Mouse (Mus musculus): ENCODE results near the gene Fam219a. TPM values are rescaled to one million over a fixed set of nuclear protein-coding genes. Genes with fewer than 3 reads are reported as not detected.
A peak's percentile ranks its signal among the peaks of the same experiment; 100 is the strongest.

Fam219a gene
- polyA plus RNA-seq, 1 experiment from 2014 or later, result 1.5 TPM

GRCm38 (mm10) chr4:41505131-41505551 is 64.2 kb downstream of the Fam219a start:
- H3K27ac ChIP-seq (ENCODE audit: low read length), result no peak overlapping the region
- H3K9ac ChIP-seq (ENCODE audit: low read length), result no peak overlapping the region
- H3K4me2 ChIP-seq (ENCODE audit: low read depth, low read length), result no peak overlapping the region
- ATAC-seq (replicated peaks; ENCODE audit: extremely low read depth, insufficient read depth, low FRiP score), result no peak
- H3K4me3 ChIP-seq (ENCODE audit: low read length), result no peak overlapping the region
- peaks cover 8% of the 10 kb centered on the region; the same call in 1 of the 2 replicates for H3K4me1 ChIP-seq (ENCODE audit: control insufficient read depth, insufficient read depth, low read length)
- 53% methylated on average over 11 of the region's 11 CpGs for WGBS
- H3K36me3 ChIP-seq (ENCODE audit: control insufficient read depth, insufficient read depth), result no peaks in the 10 kb centered on the region
- peaks cover 25% of the 10 kb centered on the region for H3K27me3 ChIP-seq (ENCODE audit: control insufficient read depth, insufficient read depth, low read length)
- no peaks in the 10 kb centered on the region for H3K9me3 ChIP-seq (replicated peaks; ENCODE audit: control insufficient read depth, low read length)

DNA sequence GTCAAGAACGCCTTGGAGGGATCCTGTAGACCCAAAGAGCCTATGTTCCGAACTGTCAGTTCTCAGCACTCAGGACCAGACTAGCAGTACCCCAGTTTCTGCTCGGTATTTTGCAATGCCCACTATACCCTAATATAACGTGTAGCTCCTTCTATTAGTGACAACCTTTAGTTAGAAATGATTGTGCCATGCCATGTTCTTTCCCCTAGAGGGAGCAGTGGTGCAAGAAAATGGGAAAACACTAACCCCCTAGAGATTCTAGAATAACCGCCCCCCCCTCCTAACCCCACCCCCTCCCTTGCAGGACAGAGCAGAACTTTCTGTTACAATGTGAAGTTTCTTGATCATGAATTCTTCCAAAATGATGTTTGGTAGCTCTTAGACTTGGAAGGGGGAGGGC is 65.0 kb downstream of the Fam219a start:
- no peaks in the 10 kb centered on the region for H3K36me3 ChIP-seq (ENCODE audit: control insufficient read depth, insufficient read depth)
- no peak for ATAC-seq (replicated peaks; ENCODE audit: extremely low read depth, insufficient read depth, low FRiP score)
- H3K27ac ChIP-seq (ENCODE audit: low read length), result no peak overlapping the region
- H3K4me3 ChIP-seq (ENCODE audit: low read length), result no peak overlapping the region
- H3K4me2 ChIP-seq (ENCODE audit: low read depth, low read length), result no peak overlapping the region
- H3K9me3 ChIP-seq (replicated peaks; ENCODE audit: control insufficient read depth, low read length), result no peaks in the 10 kb centered on the region
- 74% methylated on average over 5 of the region's 5 CpGs for WGBS
- no peak overlapping the region for H3K9ac ChIP-seq (ENCODE audit: low read length)
- peaks cover 8% of the 10 kb centered on the region; the same call in 1 of the 2 replicates for H3K4me1 ChIP-seq (ENCODE audit: control insufficient read depth, insufficient read depth, low read length)
- peaks cover 33% of the 10 kb centered on the region for H3K27me3 ChIP-seq (ENCODE audit: control insufficient read depth, insufficient read depth, low read length)

DNA sequence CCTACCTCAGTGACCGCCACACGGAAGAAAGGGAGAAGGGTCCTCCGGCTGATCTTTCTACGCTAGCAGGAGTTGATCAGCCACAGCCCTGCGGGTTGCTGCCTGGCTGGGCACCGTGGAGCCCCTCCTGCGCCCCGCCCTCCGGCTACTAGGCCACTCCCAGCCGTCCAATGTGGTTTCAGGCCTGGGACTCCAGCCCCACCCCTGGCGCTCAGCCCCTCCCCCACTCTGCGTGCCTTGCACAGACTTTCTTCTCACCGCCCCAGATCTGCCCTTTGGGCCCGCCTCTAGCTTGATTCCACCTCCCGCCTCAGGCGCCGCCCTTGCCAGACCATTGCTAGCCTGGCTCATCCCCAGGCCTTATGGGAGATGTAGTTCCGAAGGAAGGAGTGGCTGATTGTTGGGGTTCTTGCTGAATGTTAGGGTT is 66.3 kb downstream of the Fam219a start, which contains the start of gene AI464131:
AI464131 (minus strand) TSS at position 91 of the 427 bp plus-strand sequence.
- H3K27me3 ChIP-seq (ENCODE audit: control insufficient read depth, insufficient read depth, low read length), result peaks cover 39% of the 10 kb centered on the region
- peak within 1 kb of the TSS; percentile 63 for H3K9ac ChIP-seq (ENCODE audit: low read length)
- peak; percentile 93 for ATAC-seq (replicated peaks; ENCODE audit: extremely low read depth, insufficient read depth, low FRiP score)
- H3K4me2 ChIP-seq (ENCODE audit: low read depth, low read length), result peak within 1 kb of the TSS; percentile 72
- under 1% methylated on average over 18 of the region's 18 CpGs for WGBS
- no peaks in the 10 kb centered on the region for H3K36me3 ChIP-seq (ENCODE audit: control insufficient read depth, insufficient read depth)
- H3K4me1 ChIP-seq (ENCODE audit: control insufficient read depth, insufficient read depth, low read length), result peaks cover 17% of the 10 kb centered on the region
- H3K9me3 ChIP-seq (replicated peaks; ENCODE audit: control insufficient read depth, low read length), result no peaks in the 10 kb centered on the region
- peak within 1 kb of the TSS; percentile 56 for H3K4me3 ChIP-seq (ENCODE audit: low read length)
- no peak within 1 kb of the TSS for H3K27ac ChIP-seq (ENCODE audit: low read length)

DNA sequence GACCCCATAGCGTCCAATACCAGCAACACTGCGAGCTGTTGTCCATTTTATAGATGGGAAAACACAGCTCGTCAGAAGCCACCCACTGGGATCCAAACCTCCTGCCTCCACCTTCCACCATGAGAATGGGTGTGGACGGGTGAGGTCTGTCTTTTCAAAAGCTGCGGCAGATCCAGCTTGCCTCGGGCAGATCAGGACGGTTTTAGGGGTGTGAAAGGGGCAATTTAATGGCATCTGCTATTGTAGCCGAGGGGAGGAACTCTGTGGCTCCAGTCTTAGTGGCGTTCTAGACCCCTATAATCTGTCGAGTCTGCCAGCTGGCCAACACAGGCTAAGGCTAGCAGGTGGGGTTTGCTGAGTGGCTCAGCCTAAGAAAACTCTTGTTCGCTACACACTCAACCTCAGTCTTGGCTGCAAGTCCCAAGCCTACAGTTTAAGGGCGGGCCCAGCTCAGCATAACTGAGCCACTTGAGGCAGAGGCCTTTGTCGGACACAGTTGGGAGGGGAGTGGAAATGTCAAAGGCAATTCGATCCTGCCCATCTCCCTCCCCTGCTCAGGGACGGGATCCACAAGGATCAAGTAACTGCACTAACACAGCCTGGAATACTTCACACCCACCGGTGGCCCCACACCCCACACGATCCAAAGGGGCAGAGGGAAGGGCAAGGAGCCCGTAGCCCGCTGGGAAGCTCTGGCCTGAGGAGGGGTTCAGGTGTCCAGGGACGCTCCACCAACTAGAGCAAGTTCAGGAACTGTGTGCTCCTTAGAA is 67.0 kb downstream of the Fam219a start:
- ATAC-seq (replicated peaks; ENCODE audit: extremely low read depth, insufficient read depth, low FRiP score), result peak; percentile 34
- no peak overlapping the region for H3K27ac ChIP-seq (ENCODE audit: low read length)
- H3K36me3 ChIP-seq (ENCODE audit: control insufficient read depth, insufficient read depth), result no peaks in the 10 kb centered on the region

GRCm38 (mm10) chr4:41500787-41501186 is 68.6 kb downstream of the Fam219a start:
- Histone ChIP-seq H3K4me3 (ENCODE audit: low read length) (no peak overlapping the region), H3K27ac (ENCODE audit: low read length) (no peak overlapping the region), H3K4me2 (ENCODE audit: low read depth, low read length) (no peak overlapping the region), H3K36me3 (ENCODE audit: control insufficient read depth, insufficient read depth) (no peaks in the 10 kb centered on the region), H3K4me1 (ENCODE audit: control insufficient read depth, insufficient read depth, low read length) (peaks cover 21% of the 10 kb centered on the region), H3K9me3 (replicated peaks; ENCODE audit: control insufficient read depth, low read length) (no peaks in the 10 kb centered on the region), H3K9ac (ENCODE audit: low read length) (no peak overlapping the region), H3K27me3 (ENCODE audit: control insufficient read depth, insufficient read depth, low read length) (peaks cover 60% of the 10 kb centered on the region)
- ATAC-seq (replicated peaks; ENCODE audit: extremely low read depth, insufficient read depth, low FRiP score), result no peak
- WGBS, result 84% methylated on average over 4 of the region's 4 CpGs

More for the DNA sequence above, 67.0 kb downstream of the Fam219a start:
- H3K4me3 ChIP-seq (ENCODE audit: low read length), result peak overlapping the region; percentile 56
- H3K27me3 ChIP-seq (ENCODE audit: control insufficient read depth, insufficient read depth, low read length), result peaks cover 45% of the 10 kb centered on the region
- no peaks in the 10 kb centered on the region for H3K9me3 ChIP-seq (replicated peaks; ENCODE audit: control insufficient read depth, low read length)
- 19% methylated on average over 20 of the region's 20 CpGs for WGBS
- peak overlapping the region; percentile 63 for H3K9ac ChIP-seq (ENCODE audit: low read length)
- peak overlapping the region; percentile 72 for H3K4me2 ChIP-seq (ENCODE audit: low read depth, low read length)
- H3K4me1 ChIP-seq (ENCODE audit: control insufficient read depth, insufficient read depth, low read length), result peaks cover 24% of the 10 kb centered on the region

- Histone ChIP-seq H3K4me3 (ENCODE audit: low read length) (no peak overlapping the region), H3K9me3 (replicated peaks; ENCODE audit: control insufficient read depth, low read length) (no peaks in the 10 kb centered on the region), H3K36me3 (ENCODE audit: control insufficient read depth, insufficient read depth) (no peaks in the 10 kb centered on the region), H3K4me2 (ENCODE audit: low read depth, low read length) (no peak overlapping the region), H3K27me3 (ENCODE audit: control insufficient read depth, insufficient read depth, low read length) (peaks cover 60% of the 10 kb centered on the region), H3K27ac (ENCODE audit: low read length) (no peak overlapping the region), H3K4me1 (ENCODE audit: control insufficient read depth, insufficient read depth, low read length) (peaks cover 24% of the 10 kb centered on the region), H3K9ac (ENCODE audit: low read length) (no peak overlapping the region)
- 70% methylated on average over 8 of the region's 8 CpGs for WGBS
- no peak for ATAC-seq (replicated peaks; ENCODE audit: extremely low read depth, insufficient read depth, low FRiP score)
Measured at GRCm38 (mm10) chr4:41499619-41500018, 69.7 kb downstream of the Fam219a start.

GRCm38 (mm10) chr4:41498921-41499391 is 70.4 kb downstream of the Fam219a start:
- H3K27me3 ChIP-seq (ENCODE audit: control insufficient read depth, insufficient read depth, low read length), result peaks cover 60% of the 10 kb centered on the region
- H3K27ac ChIP-seq (ENCODE audit: low read length), result no peak overlapping the region
- peaks cover 24% of the 10 kb centered on the region for H3K4me1 ChIP-seq (ENCODE audit: control insufficient read depth, insufficient read depth, low read length)
- peak overlapping the region; percentile 34 for H3K4me3 ChIP-seq (ENCODE audit: low read length)
- no peak for ATAC-seq (replicated peaks; ENCODE audit: extremely low read depth, insufficient read depth, low FRiP score)
- peak overlapping the region; percentile 58 for H3K4me2 ChIP-seq (ENCODE audit: low read depth, low read length)
- H3K9ac ChIP-seq (ENCODE audit: low read length), result no peak overlapping the region
- 9% methylated on average over 43 of the region's 43 CpGs for WGBS
- no peaks in the 10 kb centered on the region for H3K36me3 ChIP-seq (ENCODE audit: control insufficient read depth, insufficient read depth)
- no peaks in the 10 kb centered on the region for H3K9me3 ChIP-seq (replicated peaks; ENCODE audit: control insufficient read depth, low read length)

DNA sequence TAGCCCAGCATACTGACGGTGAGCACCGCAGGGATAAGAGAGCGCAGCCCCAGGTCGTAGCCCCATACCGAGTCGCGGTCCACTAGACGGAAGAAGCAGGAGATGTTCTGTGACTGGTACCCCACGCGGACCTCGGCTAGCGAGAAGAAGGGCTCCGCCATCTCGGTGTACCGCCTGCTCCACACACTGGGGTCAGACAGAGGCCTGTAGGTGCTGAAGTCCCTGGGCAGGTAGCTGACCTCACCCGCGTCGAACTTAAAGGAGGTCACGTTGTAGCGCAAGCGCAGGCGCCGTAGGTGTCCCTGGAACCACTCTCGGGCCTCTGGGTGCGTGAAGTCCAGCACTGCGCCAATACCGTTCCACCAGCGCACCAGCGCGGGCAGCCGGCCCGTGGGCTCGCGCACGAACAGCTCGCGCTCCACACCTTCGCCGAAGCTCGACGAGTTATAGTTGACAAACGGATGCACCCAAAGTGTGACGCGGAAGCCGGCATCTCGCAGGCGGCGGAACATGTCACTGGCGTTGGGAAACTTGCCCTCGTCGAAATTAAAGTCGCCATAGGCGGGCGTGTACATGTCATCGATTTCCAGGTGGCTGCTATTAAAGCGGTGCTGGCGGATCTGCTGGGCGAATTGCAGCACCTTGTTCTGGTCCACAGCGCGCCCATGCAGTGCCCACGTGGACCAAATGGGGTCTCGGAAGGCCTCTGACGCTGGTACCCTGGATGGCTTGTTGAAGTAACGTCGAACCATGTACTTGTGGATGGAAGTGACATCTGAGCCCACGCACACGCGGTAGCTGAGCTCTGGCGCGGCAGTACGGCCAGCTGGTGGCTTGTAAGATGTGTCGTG is 71.1 kb downstream of the Fam219a start:
- H3K27me3 ChIP-seq (ENCODE audit: control insufficient read depth, insufficient read depth, low read length), result peaks cover 60% of the 10 kb centered on the region
- H3K9me3 ChIP-seq (replicated peaks; ENCODE audit: control insufficient read depth, low read length), result no peaks in the 10 kb centered on the region
- 11% methylated on average over 72 of the region's 72 CpGs for WGBS
- no peak overlapping the region for H3K27ac ChIP-seq (ENCODE audit: low read length)
- no peak for ATAC-seq (replicated peaks; ENCODE audit: extremely low read depth, insufficient read depth, low FRiP score)
- H3K4me2 ChIP-seq (ENCODE audit: low read depth, low read length), result peak overlapping the region; percentile 58
- no peaks in the 10 kb centered on the region for H3K36me3 ChIP-seq (ENCODE audit: control insufficient read depth, insufficient read depth)
- no peak overlapping the region for H3K9ac ChIP-seq (ENCODE audit: low read length)
- peak overlapping the region; percentile 34 for H3K4me3 ChIP-seq (ENCODE audit: low read length)
- H3K4me1 ChIP-seq (ENCODE audit: control insufficient read depth, insufficient read depth, low read length), result peaks cover 24% of the 10 kb centered on the region
